Comparison of ENCODE assay signal across 8 mouse cellular contexts in the genomic region with DNA sequence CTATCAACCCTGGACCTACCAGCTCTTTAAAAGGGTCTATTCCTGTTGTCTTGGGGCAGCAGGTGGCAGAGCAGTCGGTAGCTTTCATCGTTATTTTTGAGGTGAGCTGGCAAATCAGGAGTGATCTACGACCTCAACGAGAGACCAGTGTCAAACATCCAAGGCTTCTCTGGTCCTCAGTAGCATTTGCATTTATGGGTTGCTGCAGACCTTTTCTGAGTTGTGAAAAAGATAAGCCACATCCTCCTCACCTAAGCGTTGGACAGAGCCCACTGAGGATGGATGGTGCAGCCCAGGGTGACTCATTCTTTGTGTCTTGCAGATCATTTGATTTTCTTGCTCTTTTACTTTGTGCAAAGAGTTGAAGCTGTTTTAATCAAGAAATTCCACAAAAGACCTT. TPM values are rescaled to one million over a fixed set of nuclear protein-coding genes. Genes with fewer than 3 reads are reported as not detected.
DNase-seq lines count a peak whose midpoint lies in the region; ATAC-seq and TF ChIP-seq lines count a peak whose summit lies in the region.

No protein-coding gene starts in this region.

- H3K9me3 ChIP-seq in hindbrain, embryonic 12.5 days (replicated peaks) = no peaks in the 10 kb centered on the region
- no peaks in the 10 kb centered on the region for H3K9me3 ChIP-seq in megakaryocyte, embryonic 14.5 days

- 17% methylated on average over 5 of the region's 5 CpGs for WGBS in hindbrain, embryonic 12.5 days

- no peaks in the 10 kb centered on the region for H3K27me3 ChIP-seq in hindbrain, embryonic 12.5 days
- no peaks in the 10 kb centered on the region for H3K27me3 ChIP-seq in megakaryocyte, embryonic 14.5 days (replicated peaks)

- ATAC-seq in hindbrain, embryonic 12.5 days (ENCODE audit: low FRiP score) = 0 out of 2 replicates have a peak, but pooled peaks have one; percentile 8

- peaks cover 12% of the 10 kb centered on the region for H3K4me1 ChIP-seq in hindbrain, embryonic 12.5 days
- peaks cover 56% of the 10 kb centered on the region for H3K4me1 ChIP-seq in megakaryocyte, embryonic 14.5 days

- peak overlapping the region; percentile 100 for H3K4me3 ChIP-seq in layer of hippocampus, adult 2 months
- peak overlapping the region; percentile 97 for H3K4me3 ChIP-seq in hindbrain, embryonic 12.5 days
- H3K4me3 ChIP-seq in megakaryocyte, embryonic 14.5 days (replicated peaks) = peak overlapping the region; percentile 99

- TF ChIP-seq CTCF in layer of hippocampus, adult 2 months (conservative IDR thresholded peaks at IDR 0.05) = no peak

- H3K9ac ChIP-seq in hindbrain, embryonic 12.5 days = peak overlapping the region; percentile 90

- peak overlapping the region; percentile 74 for H3K4me2 ChIP-seq in hindbrain, embryonic 12.5 days (replicated peaks)

- H3K27ac ChIP-seq in layer of hippocampus, adult 2 months = peak overlapping the region; percentile 91; the same call in 1 of the 2 replicates
- 0 out of 2 replicates have a peak overlapping the region, but pooled peaks have one; percentile 52 for H3K27ac ChIP-seq in hindbrain, embryonic 12.5 days

- no peaks in the 10 kb centered on the region for H3K36me3 ChIP-seq in hindbrain, embryonic 12.5 days
- peaks cover 21% of the 10 kb centered on the region for H3K36me3 ChIP-seq in megakaryocyte, embryonic 14.5 days (replicated peaks; ENCODE audit: low read length)

- DNase-seq in layer of hippocampus, adult 2 months (ENCODE audit: low spot score in 2 of 2) = no peak
- DNase-seq in layer of hippocampus, adult 9-10 months (ENCODE audit: low spot score) = no peak
- peak; percentile 13 for DNase-seq in c-Kit-positive CD71-positive TER-119-negative erythroid progenitor cells, embryonic 14.5 days (ENCODE audit: low read depth)
- DNase-seq in Muller cell, postnatal 12 days (ENCODE audit: inconsistent ontology term) = no peak
- no peak for DNase-seq in cerebellum, postnatal 36 days
- no peak for DNase-seq in retina, embryonic 14.5 days (ENCODE audit: low spot score)

RNA-seq across cellular contexts. Expression of a gene that starts 0.5 kb away (rescaled TPM):
- 10 to 100 TPM; 44.5 to 46.0 TPM for total RNA-seq in layer of hippocampus, adult 2 months (2021)
- polyA plus RNA-seq in hindbrain, embryonic 12.5 days (2016; fragmentation: Nextera tagmentation; extraction: Ambion mirVana) = 43.0 and 44.2 TPM in 2 replicates
- polyA plus RNA-seq in megakaryocyte, embryonic 14.5 days (2012; ENCODE audit: insufficient read depth, low replicate concordance) = 26.2 and 48.5 TPM in 2 replicates

RNA-seq across cellular contexts. Expression of a gene that starts 0.9 kb away (rescaled TPM):
- total RNA-seq in layer of hippocampus, adult 2 months (2021) = 1 to 10 TPM; 6.9 to 7.3 TPM
- 11.3 and 12.9 TPM in 2 replicates for polyA plus RNA-seq in hindbrain, embryonic 12.5 days (2016; fragmentation: Nextera tagmentation; extraction: Ambion mirVana)
- 3.4 and 8.7 TPM in 2 replicates for polyA plus RNA-seq in megakaryocyte, embryonic 14.5 days (2012; ENCODE audit: insufficient read depth, low replicate concordance)

RNA-seq across cellular contexts. Expression of a gene that starts 34.3 kb away (rescaled TPM):
- total RNA-seq in layer of hippocampus, adult 2 months (2021) = 10 to 100 TPM; 50.8 to 51.9 TPM
- polyA plus RNA-seq in hindbrain, embryonic 12.5 days (2016; fragmentation: Nextera tagmentation; extraction: Ambion mirVana) = 34.4 and 44.0 TPM in 2 replicates
- 20.4 and 35.2 TPM in 2 replicates for polyA plus RNA-seq in megakaryocyte, embryonic 14.5 days (2012; ENCODE audit: insufficient read depth, low replicate concordance)

RNA-seq across cellular contexts. Expression of a gene that starts 38.6 kb away (rescaled TPM):
- total RNA-seq in layer of hippocampus, adult 2 months (2021) = 1 to 10 TPM; 7.5 to 9.1 TPM
- polyA plus RNA-seq in hindbrain, embryonic 12.5 days (2016; fragmentation: Nextera tagmentation; extraction: Ambion mirVana) = 15.9 and 16.0 TPM in 2 replicates
- 2.6 TPM in 1 of 2 replicates, not detected in the other for polyA plus RNA-seq in megakaryocyte, embryonic 14.5 days (2012; ENCODE audit: insufficient read depth, low replicate concordance)
